Mouse (Mus musculus): ENCODE measurements around the gene Tmem144.
A peak's percentile ranks its signal among the peaks of the same experiment; 100 is the strongest.

The Tmem144 gene

GRCm38 (mm10) chr3:79858221-79858620 lies 5.6 kb upstream of the Tmem144 start:
- DNase-seq: no peak

- DNase-seq: no peak
These were observed 5.2 kb upstream of the Tmem144 start for GRCm38 (mm10) chr3:79857780-79858179.

GRCm38 (mm10) chr3:79852108-79852507 lies 465 bp downstream of the Tmem144 start:
- DNase-seq: no peak

- DNase-seq: no peak
These were observed 1.9 kb downstream of the Tmem144 start for GRCm38 (mm10) chr3:79850656-79851055.

- DNase-seq: no peak
These were observed 3.0 kb downstream of the Tmem144 start for GRCm38 (mm10) chr3:79849621-79850020.

GRCm38 (mm10) chr3:79848841-79849240 lies 3.7 kb downstream of the Tmem144 start:
- DNase-seq: no peak

GRCm38 (mm10) chr3:79846633-79847032 lies 5.9 kb downstream of the Tmem144 start:
- DNase-seq: no peak

- DNase-seq: no peak
These were observed 8.6 kb downstream of the Tmem144 start for GRCm38 (mm10) chr3:79843999-79844398.

GRCm38 (mm10) chr3:79842616-79843016 lies 10.0 kb downstream of the Tmem144 start:
- peak; percentile 85 for DNase-seq

GRCm38 (mm10) chr3:79842165-79842564 lies 10.4 kb downstream of the Tmem144 start:
- DNase-seq: peak; percentile 83

GRCm38 (mm10) chr3:79841475-79841874 lies 11.1 kb downstream of the Tmem144 start:
- no peak for DNase-seq

- no peak for DNase-seq
These were observed 13.8 kb downstream of the Tmem144 start for GRCm38 (mm10) chr3:79838751-79839150.

- DNase-seq: no peak
These were observed 23.3 kb downstream of the Tmem144 start for GRCm38 (mm10) chr3:79829289-79829688.

- no peak for DNase-seq
These were observed 27.3 kb downstream of the Tmem144 start for GRCm38 (mm10) chr3:79825067-79825780.

- no peak for DNase-seq
These were observed 29.4 kb downstream of the Tmem144 start for GRCm38 (mm10) chr3:79823176-79823575.

GRCm38 (mm10) chr3:79821131-79821530 lies 31.4 kb downstream of the Tmem144 start:
- no peak for DNase-seq

- DNase-seq: no peak
These were observed 34.2 kb downstream of the Tmem144 start for GRCm38 (mm10) chr3:79818202-79818995.

- no peak for DNase-seq
These were observed 36.3 kb downstream of the Tmem144 start for GRCm38 (mm10) chr3:79816229-79816628.

- peak; percentile 72 for DNase-seq
These were observed 38.6 kb downstream of the Tmem144 start for GRCm38 (mm10) chr3:79813814-79814490.

GRCm38 (mm10) chr3:79812042-79812441 lies 40.5 kb downstream of the Tmem144 start:
- DNase-seq: no peak

GRCm38 (mm10) chr3:79811632-79812031 lies 40.9 kb downstream of the Tmem144 start:
- DNase-seq: peak; percentile 51

GRCm38 (mm10) chr3:79810563-79810962 lies 42.0 kb downstream of the Tmem144 start:
- no peak for DNase-seq

- peak; percentile 79 for DNase-seq
These were observed 43.4 kb downstream of the Tmem144 start for GRCm38 (mm10) chr3:79809180-79809567.
